Mouse (Mus musculus) adrenal gland, postnatal 25 days (tissue): Measurements from ENCODE around the gene Tnfsfm13. TPM values are rescaled to one million over a fixed set of nuclear protein-coding genes. Genes with fewer than 3 reads are reported as not detected.
"Not testable (repeated sequence)": the region's sequence is repeated elsewhere in the genome, so short reads cannot be mapped to it uniquely, and the experiment has no call there.

Source experiments
- DNase-seq: peaks from one replicate; pipeline ENCODE4 v3.0.0; 2021; ENCODE audit warnings: mixed read lengths
- total RNA-seq: library from RNA; stranded (reverse); gene quantifications from 2 replicates; pipeline ENCODE4 v1.2.3, GENCODE M21; 2021

Gene Tnfsfm13
- total RNA-seq, 1 experiment from 2014 or later: 4.6 TPM

DNA sequence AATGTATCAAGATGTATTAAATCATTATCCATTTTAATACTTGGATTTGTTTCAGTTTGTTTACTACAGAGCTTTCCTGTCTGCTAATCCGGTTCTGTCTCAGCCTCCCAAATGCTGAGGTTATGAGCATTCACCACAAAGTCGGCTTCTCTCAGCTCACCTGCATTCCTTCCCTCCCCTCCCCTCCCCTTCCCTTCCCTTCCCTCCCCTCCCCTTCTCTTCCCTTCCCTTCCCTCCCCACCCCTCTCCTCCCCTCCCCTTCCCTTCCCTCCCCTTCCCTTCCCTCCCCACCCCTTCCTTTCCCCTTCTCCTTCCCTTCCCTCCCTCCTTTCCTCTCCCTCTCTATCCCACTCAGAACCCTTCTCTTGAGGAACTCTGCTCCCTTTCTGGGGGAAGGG, 8.7 kb upstream of the Tnfsfm13 start:
- no peak for DNase-seq

DNA sequence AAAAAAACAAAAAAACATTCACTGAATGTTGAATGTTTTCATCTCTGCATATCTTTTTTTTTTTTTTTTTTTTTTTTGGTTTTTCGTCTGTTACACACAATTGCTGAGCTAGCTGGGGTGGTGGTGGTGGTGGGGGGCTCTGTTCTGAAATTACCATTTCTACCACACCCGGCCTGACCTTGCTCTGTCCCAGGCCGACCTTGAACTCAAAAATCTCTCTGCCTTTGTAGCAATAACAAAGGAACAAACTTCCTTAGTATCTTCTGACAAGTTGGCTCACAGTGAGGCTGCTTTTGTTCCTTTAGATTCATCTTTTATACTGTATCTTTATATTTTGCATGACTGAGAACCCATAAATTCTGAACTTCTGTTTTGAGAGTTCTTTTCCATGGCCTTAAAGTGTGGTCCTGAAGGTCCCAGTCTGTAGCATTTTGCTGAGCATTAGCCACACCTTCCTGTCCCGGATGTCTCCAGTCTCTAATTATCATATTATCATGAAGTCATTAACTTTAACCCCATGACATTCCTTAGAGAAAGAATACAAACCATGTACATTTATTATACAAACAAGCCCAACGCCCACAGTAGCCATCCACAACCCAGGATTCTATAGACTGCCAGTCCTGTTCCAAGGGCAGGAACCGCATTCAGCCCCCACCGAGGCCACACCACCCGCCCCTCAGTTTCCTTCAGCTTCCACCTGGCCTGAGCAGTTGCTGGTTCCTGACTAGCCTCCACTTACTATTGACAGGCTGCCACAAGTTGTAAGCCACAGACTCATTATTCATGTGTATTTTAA, 8.1 kb upstream of the Tnfsfm13 start:
- no peak for DNase-seq

- not testable (repeated sequence) for DNase-seq
These were observed 7.5 kb upstream of the Tnfsfm13 start for GRCm38 (mm10) chr11:69703381-69703780.

GRCm38 (mm10) chr11:69702886-69703285, 7.0 kb upstream of the Tnfsfm13 start:
- not testable (repeated sequence) for DNase-seq

DNA sequence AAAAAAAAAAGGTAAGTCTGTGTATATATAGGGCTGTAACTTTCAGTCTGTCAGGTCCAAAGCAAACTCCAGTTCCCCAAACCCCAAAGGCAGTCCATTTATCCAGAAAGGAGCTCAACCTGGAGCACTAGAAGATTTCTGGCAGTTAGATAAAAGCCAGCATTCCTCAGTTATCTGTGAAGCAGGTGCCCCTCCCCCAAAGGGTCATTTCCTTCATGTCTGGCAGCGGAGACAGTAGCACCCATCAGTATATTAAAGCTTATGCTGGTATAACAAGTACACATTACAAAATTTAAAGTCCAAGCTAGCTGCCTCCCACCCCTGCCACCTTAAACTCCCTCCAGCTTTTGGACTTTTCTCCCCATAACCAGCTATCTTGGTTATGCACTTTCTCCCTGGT, 3.7 kb upstream of the Tnfsfm13 start:
- DNase-seq: no peak

DNA sequence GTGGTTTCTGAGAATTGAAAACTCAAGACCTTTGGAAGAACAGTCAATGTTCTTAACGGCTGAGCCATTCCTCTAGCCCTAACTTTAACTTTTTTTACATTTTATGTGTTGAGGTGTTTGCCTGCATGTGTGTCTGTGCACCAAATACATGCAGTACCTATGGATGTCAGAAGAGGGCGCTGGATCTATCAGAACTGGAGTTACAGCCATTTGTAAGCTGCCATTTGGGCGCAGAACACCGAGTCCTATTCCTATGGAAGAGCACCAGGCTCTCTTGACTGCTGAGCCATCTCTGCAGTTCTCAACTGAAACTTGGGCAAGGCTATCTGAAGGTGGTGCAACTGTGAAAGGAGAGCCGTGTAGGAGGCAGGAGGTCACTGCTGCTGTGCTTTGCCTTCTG, 2.7 kb upstream of the Tnfsfm13 start:
- DNase-seq: no peak

GRCm38 (mm10) chr11:69697396-69697795, 1.5 kb upstream of the Tnfsfm13 start:
- no peak for DNase-seq

DNA sequence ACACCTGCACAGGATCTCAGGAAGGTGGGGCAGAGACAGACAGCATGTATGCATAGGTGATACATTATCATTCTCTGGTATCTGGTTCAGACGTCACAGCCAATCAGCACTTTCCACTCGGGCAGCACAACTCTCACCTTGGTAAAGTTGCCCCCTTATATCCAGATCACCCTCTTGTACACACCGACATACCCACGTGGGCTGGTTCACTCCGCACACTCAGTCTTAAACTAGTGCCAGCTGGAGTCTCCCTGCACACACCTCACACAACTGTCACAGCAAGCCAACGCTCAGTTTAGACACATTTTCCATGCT, 895 bp downstream of the Tnfsfm13 start:
- DNase-seq: no peak

- no peak for DNase-seq
These were observed 2.4 kb downstream of the Tnfsfm13 start for GRCm38 (mm10) chr11:69693421-69693965.

DNA sequence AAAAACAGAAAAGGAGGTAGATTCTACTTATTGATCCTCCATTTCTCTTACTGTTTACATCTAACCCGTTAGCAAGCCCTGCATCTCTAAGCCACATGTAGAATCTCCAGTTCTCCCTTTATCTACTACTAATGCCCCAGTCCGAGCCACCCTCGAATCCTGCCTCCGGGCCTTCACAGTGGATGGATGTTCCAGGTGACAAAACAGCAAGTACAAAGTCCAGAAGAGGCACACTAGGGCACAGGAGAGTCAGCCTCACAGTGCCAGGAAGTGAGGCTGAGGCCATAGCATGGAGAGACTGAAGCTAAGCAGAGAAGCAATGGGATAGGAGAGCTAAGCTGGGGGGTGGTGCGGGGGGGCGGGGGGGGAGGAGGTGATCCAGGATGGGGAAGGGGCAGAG, 3.0 kb downstream of the Tnfsfm13 start:
- DNase-seq: no peak

GRCm38 (mm10) chr11:69692196-69692811, 3.6 kb downstream of the Tnfsfm13 start:
- DNase-seq: no peak

DNA sequence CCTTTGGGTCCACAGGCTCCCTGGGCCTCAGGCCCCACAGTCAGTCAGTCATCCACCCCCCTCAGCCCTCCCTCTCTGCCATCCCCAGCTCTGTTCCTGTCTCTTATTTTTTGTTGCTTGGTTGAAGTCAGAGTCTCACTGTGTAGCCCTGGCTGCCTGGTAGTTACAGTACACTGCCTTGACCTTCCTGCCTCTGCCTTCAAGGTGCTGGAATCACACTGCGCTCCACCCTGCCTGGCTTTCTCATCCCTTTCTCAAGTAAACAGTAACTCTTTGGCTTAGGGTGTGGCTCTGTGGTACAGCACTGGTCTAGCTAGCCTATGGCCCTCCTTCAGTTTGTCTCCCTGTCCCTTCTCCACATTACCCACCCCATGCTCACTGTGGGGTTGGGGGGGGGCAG, 6.0 kb downstream of the Tnfsfm13 start:
- no peak for DNase-seq

GRCm38 (mm10) chr11:69687061-69687460, 8.8 kb downstream of the Tnfsfm13 start:
- DNase-seq: no peak

DNA sequence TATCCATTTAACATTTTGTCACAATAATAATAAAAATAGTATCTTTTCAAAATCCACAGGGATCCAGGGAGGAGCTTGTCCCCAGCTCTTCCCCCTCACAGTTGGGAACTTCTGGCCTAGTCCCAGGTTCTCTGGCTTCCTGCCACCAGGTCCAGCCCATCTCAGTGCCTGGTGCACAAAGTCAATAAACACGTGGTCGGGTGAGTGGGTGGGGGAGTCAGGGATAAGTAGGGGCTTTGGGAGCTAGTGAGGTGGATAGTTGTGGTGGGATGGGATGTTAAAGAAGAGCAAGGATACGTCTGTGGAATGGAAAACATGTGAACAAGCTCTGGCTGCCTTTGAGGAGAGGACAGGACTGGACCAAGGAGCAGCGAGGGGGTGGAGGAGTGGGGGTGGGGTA, 9.5 kb downstream of the Tnfsfm13 start:
- DNase-seq: peak; percentile 71

GRCm38 (mm10) chr11:69685526-69686148, 10.3 kb downstream of the Tnfsfm13 start, which contains the start of gene Tnfsf13:
Gene Tnfsf13, minus strand, starts transcription at chr11:69685784.
- peak; percentile 55 for DNase-seq

GRCm38 (mm10) chr11:69684936-69685335, 11.0 kb downstream of the Tnfsfm13 start:
- no peak for DNase-seq

DNA sequence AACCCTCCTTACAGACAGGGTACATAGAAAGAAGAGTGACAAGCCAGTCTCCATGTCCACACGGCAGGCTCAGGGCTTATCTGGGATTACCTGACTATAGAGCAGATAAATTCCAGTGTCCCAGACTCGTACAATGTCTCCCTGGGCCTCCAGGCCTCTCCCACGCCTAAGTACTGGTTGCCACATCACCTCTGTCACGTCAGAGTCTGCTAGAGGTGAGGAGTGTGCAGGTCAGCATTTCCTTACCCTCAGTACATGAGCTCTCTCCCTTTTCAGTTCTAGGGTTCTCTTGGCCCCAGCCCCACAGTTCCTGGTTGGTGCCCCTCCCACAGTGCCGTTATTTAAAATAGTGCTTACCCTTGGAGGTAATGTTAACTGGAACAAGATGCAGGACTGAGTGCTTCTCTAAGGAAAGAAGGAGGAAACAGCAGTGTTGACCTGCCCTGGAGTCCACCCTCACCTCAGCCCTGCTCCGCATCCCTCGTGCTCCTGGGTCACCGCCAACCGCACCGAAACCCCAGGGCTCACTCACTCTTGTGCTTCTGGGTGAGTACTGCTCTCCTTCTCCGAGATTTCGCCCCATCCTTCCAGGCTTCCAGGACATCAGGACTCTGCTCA, 11.7 kb downstream of the Tnfsfm13 start:
- DNase-seq: no peak

GRCm38 (mm10) chr11:69683576-69683975, 12.3 kb downstream of the Tnfsfm13 start:
- DNase-seq: no peak

- DNase-seq: peak; percentile 84
These were observed 12.9 kb downstream of the Tnfsfm13 start for GRCm38 (mm10) chr11:69682840-69683533.

- no peak for DNase-seq
These were observed 13.6 kb downstream of the Tnfsfm13 start for GRCm38 (mm10) chr11:69682209-69682839.
